Mouse (Mus musculus) adrenal gland, postnatal 25 days (tissue): ENCODE data around the gene Mdh2. TPM values are rescaled to one million over a fixed set of nuclear protein-coding genes. Genes with fewer than 3 reads are reported as not detected.

Experiments used
- DNase-seq: peaks from one replicate; pipeline ENCODE4 v3.0.0; 2021; ENCODE audit warnings: mixed read lengths
- microRNA-seq, 2 experiments: library from miRNA; unstranded; fragments of <30 nt; microRNA quantifications; one replicate each; pipeline ENCODE4 v1.2.0; 2021
- total RNA-seq: library from RNA; stranded (reverse); gene quantifications from 2 replicates; pipeline ENCODE4 v1.2.3, GENCODE M21; 2021

The Mdh2 gene
- total RNA-seq, 1 experiment from 2014 or later: 408 TPM

- peak; percentile 33 for DNase-seq
Measured at GRCm38 (mm10) chr5:135835981-135836380, 57.7 kb downstream of the Mdh2 start.

Small RNA genes lying within 50 kb of the gene (microRNA-seq; reads per million reads assigned to microRNA genes)
- 0 reads per million in 2 experiments for gene Gm23268
- gene Mir7034: 0.34 to 0.71 reads per million in 2 experiments

Other genes with a start within 250 kb of the Mdh2 start
- gene Hip1, start 233.4 kb upstream of the Mdh2 start, total RNA-seq: 24.3 and 27.1 TPM in 2 replicates
- not detected in 2 replicates for gene Ccl26, start 214.9 kb upstream of the Mdh2 start, total RNA-seq
- 0.61 TPM in 1 of 2 replicates, not detected in the other for gene Ccl24, start 205.4 kb upstream of the Mdh2 start, total RNA-seq
- gene Rhbdd2, start 145.9 kb upstream of the Mdh2 start, total RNA-seq: 33.6 and 51.6 TPM in 2 replicates
- 258 and 276 TPM in 2 replicates for gene Por, start 108.4 kb upstream of the Mdh2 start, total RNA-seq
- gene Tmem120a, start 34.0 kb upstream of the Mdh2 start, total RNA-seq: 36.7 and 37.8 TPM in 2 replicates
- gene Styxl1, start 95 bp upstream of the Mdh2 start, total RNA-seq: 0.36 TPM in 1 of 2 replicates, not detected in the other
- 1.7 and 5.6 TPM in 2 replicates for gene Srrm3, start 28.4 kb downstream of the Mdh2 start, total RNA-seq
- 80.7 and 133 TPM in 2 replicates for gene Hspb1, start 109.4 kb downstream of the Mdh2 start, total RNA-seq
- gene Ywhag, start 156.1 kb downstream of the Mdh2 start, total RNA-seq: 477 and 524 TPM in 2 replicates
- 4.3 and 7.9 TPM in 2 replicates for gene Ssc4d, start 196.1 kb downstream of the Mdh2 start, total RNA-seq
- not detected in 2 replicates for gene Zp3, start 201.6 kb downstream of the Mdh2 start, total RNA-seq
- gene Dtx2, start 216.3 kb downstream of the Mdh2 start, total RNA-seq: 12.4 and 13.4 TPM in 2 replicates